Mouse (Mus musculus): Measurements from ENCODE around the gene Gm20870. TPM values are rescaled to one million over a fixed set of nuclear protein-coding genes. Genes with fewer than 3 reads are reported as not detected.
"Not testable (repeated sequence)": the region's sequence is repeated elsewhere in the genome, so short reads cannot be mapped to it uniquely, and the experiment has no call there.

Gene Gm20870
- not detected in 2 replicates for total RNA-seq (2021)
- long read RNA-seq, experiment 1 = 0 reads
- long read RNA-seq, experiment 2 = 0 reads

DNA sequence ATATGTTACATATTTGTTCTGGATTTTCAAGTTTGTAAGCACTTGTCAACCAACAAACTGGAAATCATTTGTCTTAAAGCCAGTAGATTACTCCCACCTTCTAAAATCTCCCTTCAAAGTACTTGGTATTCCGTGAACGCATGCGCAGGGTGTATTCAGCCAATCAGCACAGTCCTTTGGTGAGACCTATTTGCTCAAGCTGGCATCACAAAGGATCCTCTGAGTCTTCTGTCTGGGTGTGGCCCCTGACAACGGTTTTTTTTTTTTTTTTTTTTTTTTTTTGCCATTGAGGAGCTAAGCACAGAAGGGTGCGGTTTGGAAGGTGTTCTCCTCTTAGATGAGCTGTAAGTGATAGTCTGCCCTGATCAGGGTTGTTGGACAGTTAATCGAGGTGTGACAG lies at the start of gene Gm20870:
TSS of gene Gm20870 (plus strand) at position 301 of the 400 bp plus-strand sequence.
- DNase-seq = not testable (repeated sequence)

Other genes with a start within 250 kb of the Gm20870 start
- gene Gm20869, start 222.6 kb upstream of the Gm20870 start, total RNA-seq (2021) = not detected in 2 replicates

Measured in adrenal gland, postnatal 14 days (tissue).